Mouse (Mus musculus): ENCODE measurements around the gene Nudcd3. TPM values are rescaled to one million over a fixed set of nuclear protein-coding genes. Genes with fewer than 3 reads are reported as not detected.

The Nudcd3 gene
- total and polyA plus RNA-seq, 2 experiments from 2014 or later = 29.2 to 37.8 TPM

DNA sequence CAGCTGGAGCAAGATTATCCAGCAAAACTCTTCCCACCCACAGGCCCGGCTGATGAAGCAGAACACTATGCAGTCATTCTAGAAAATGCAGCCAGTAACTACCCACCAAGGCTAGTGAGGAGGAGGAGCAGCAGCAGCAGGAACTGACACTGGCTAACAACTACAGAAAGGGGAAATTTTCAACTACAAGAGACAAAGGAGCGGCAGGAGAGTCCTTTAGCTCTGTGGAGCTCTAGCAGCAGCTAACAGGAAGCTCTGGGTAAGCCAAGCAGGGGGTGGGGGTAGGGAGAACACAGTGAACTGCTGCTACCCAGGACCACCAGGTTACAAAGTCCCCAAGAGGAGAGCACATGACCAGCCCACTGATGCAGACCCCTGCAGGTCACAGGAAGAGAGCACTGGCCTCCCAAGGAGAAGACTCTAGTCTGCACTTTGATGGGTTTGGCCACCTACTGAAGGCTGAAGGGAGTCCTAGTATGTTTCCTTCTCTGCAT, 21.5 kb downstream of the Nudcd3 start:
- Histone ChIP-seq H3K9me3 (replicated peaks; ENCODE audit: control insufficient read depth, low read length) (no peaks in the 10 kb centered on the region), H3K4me1 (ENCODE audit: control insufficient read depth, insufficient read depth) (peaks cover 38% of the 10 kb centered on the region), H3K27ac (ENCODE audit: low read depth) (peak overlapping the region; percentile 67), H3K4me3 (ENCODE audit: low read depth, low read length) (no peak overlapping the region), H3K27me3 (ENCODE audit: control insufficient read depth, insufficient read depth, low read length) (no peaks in the 10 kb centered on the region), H3K4me2 (ENCODE audit: low read depth, low read length) (no peak overlapping the region), H3K36me3 (replicated peaks; ENCODE audit: control insufficient read depth, insufficient read depth, low read length) (no peaks in the 10 kb centered on the region), H3K9ac (replicated peaks; ENCODE audit: low read depth, low read length) (no peak overlapping the region; the same call in 1 of the 2 replicates)
- TF ChIP-seq EP300 (IDR thresholded peaks at IDR 0.05; ENCODE audit: low read depth) (no peak), CTCF (IDR thresholded peaks at IDR 0.05; ENCODE audit: low read depth) (no peak)
- 33% methylated on average over 2 of the region's 2 CpGs for WGBS
- DNase-seq (ENCODE audit: low spot score) (peak; percentile 46), ATAC-seq (ENCODE audit: insufficient read depth, low read depth) (no peak)

- H3K27me3 ChIP-seq (ENCODE audit: control insufficient read depth, insufficient read depth, low read length) = no peaks in the 10 kb centered on the region
- no peaks in the 10 kb centered on the region for H3K9me3 ChIP-seq (replicated peaks; ENCODE audit: control insufficient read depth, low read length)
- no peak overlapping the region for H3K9ac ChIP-seq (replicated peaks; ENCODE audit: low read depth, low read length)
- ATAC-seq (ENCODE audit: insufficient read depth, low read depth) = no peak
- no peak overlapping the region for H3K4me3 ChIP-seq (ENCODE audit: low read depth, low read length)
- H3K4me1 ChIP-seq (ENCODE audit: control insufficient read depth, insufficient read depth) = peaks cover 36% of the 10 kb centered on the region
- TF ChIP-seq EP300 (IDR thresholded peaks at IDR 0.05; ENCODE audit: low read depth) (no peak), CTCF (IDR thresholded peaks at IDR 0.05; ENCODE audit: low read depth) (no peak)
- WGBS = 77% methylated on average over 8 of the region's 8 CpGs
- H3K36me3 ChIP-seq (replicated peaks; ENCODE audit: control insufficient read depth, insufficient read depth, low read length) = no peaks in the 10 kb centered on the region
- H3K4me2 ChIP-seq (ENCODE audit: low read depth, low read length) = no peak overlapping the region
- H3K27ac ChIP-seq (ENCODE audit: low read depth) = peak overlapping the region; percentile 67; the same call in 1 of the 2 replicates
- no peak for DNase-seq (ENCODE audit: low spot score)
Observed at GRCm38 (mm10) chr11:6177781-6178420, 22.3 kb downstream of the Nudcd3 start.

DNA sequence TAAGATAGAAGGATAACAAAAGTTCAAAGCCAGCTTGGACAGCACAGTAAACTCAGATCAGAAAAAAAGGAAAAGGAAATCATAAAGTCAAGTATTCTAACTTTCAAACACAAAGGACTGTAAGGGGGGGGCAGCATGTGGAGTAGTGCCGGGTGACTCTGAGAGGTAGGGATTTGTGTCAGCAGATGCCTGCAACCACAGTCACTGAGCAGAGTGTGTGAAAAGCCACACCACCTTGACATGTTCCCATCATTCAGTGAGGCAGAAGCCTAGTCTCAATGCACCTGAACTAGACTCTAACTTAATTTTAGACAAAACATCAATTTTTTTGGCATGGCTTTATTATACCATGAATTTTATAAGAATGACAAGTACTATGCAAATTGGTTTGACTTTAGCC, 24.7 kb downstream of the Nudcd3 start:
- Histone ChIP-seq H3K9ac (replicated peaks; ENCODE audit: low read depth, low read length) (no peak overlapping the region), H3K27me3 (ENCODE audit: control insufficient read depth, insufficient read depth, low read length) (no peaks in the 10 kb centered on the region), H3K4me2 (ENCODE audit: low read depth, low read length) (no peak overlapping the region), H3K36me3 (replicated peaks; ENCODE audit: control insufficient read depth, insufficient read depth, low read length) (no peaks in the 10 kb centered on the region), H3K4me1 (ENCODE audit: control insufficient read depth, insufficient read depth) (peaks cover 33% of the 10 kb centered on the region), H3K9me3 (replicated peaks; ENCODE audit: control insufficient read depth, low read length) (no peaks in the 10 kb centered on the region), H3K4me3 (ENCODE audit: low read depth, low read length) (no peak overlapping the region), H3K27ac (ENCODE audit: low read depth) (peak overlapping the region; percentile 58; the same call in 1 of the 2 replicates)
- WGBS = 4% methylated on average over 1 of the region's 1 CpGs
- DNase-seq (ENCODE audit: low spot score) (no peak), ATAC-seq (ENCODE audit: insufficient read depth, low read depth) (no peak)
- TF ChIP-seq EP300 (IDR thresholded peaks at IDR 0.05; ENCODE audit: low read depth) = no peak
- TF ChIP-seq CTCF (IDR thresholded peaks at IDR 0.05; ENCODE audit: low read depth) = no peak

- H3K4me1 ChIP-seq (ENCODE audit: control insufficient read depth, insufficient read depth) = peaks cover 33% of the 10 kb centered on the region
- no peaks in the 10 kb centered on the region for H3K9me3 ChIP-seq (replicated peaks; ENCODE audit: control insufficient read depth, low read length)
- no peaks in the 10 kb centered on the region for H3K36me3 ChIP-seq (replicated peaks; ENCODE audit: control insufficient read depth, insufficient read depth, low read length)
- ATAC-seq (ENCODE audit: insufficient read depth, low read depth) (peak; percentile 88), DNase-seq (ENCODE audit: low spot score) (peak; percentile 74)
- H3K27ac ChIP-seq (ENCODE audit: low read depth) = peak overlapping the region; percentile 58
- H3K9ac ChIP-seq (replicated peaks; ENCODE audit: low read depth, low read length) = no peak overlapping the region
- no peak overlapping the region for H3K4me3 ChIP-seq (ENCODE audit: low read depth, low read length)
- 7% methylated on average over 7 of the region's 7 CpGs for WGBS
- peak overlapping the region; percentile 24 for H3K4me2 ChIP-seq (ENCODE audit: low read depth, low read length)
- no peaks in the 10 kb centered on the region for H3K27me3 ChIP-seq (ENCODE audit: control insufficient read depth, insufficient read depth, low read length)
- TF ChIP-seq CTCF (IDR thresholded peaks at IDR 0.05; ENCODE audit: low read depth) (no peak), EP300 (IDR thresholded peaks at IDR 0.05; ENCODE audit: low read depth) (no peak)
Observed at GRCm38 (mm10) chr11:6174719-6175118, 25.5 kb downstream of the Nudcd3 start.

GRCm38 (mm10) chr11:6169041-6169663, 31.1 kb downstream of the Nudcd3 start:
- H3K9me3 ChIP-seq (replicated peaks; ENCODE audit: control insufficient read depth, low read length) = no peaks in the 10 kb centered on the region
- no peaks in the 10 kb centered on the region for H3K27me3 ChIP-seq (ENCODE audit: control insufficient read depth, insufficient read depth, low read length)
- DNase-seq (ENCODE audit: low spot score) (no peak), ATAC-seq (ENCODE audit: insufficient read depth, low read depth) (no peak)
- no peaks in the 10 kb centered on the region for H3K4me1 ChIP-seq (ENCODE audit: control insufficient read depth, insufficient read depth)
- no peaks in the 10 kb centered on the region for H3K36me3 ChIP-seq (replicated peaks; ENCODE audit: control insufficient read depth, insufficient read depth, low read length)
- WGBS = 61% methylated on average over 2 of the region's 2 CpGs
- no peak for TF ChIP-seq EP300 (IDR thresholded peaks at IDR 0.05; ENCODE audit: low read depth)
- TF ChIP-seq CTCF (IDR thresholded peaks at IDR 0.05; ENCODE audit: low read depth) = no peak
- no peak overlapping the region for H3K4me3 ChIP-seq (ENCODE audit: low read depth, low read length)
- no peak overlapping the region for H3K27ac ChIP-seq (ENCODE audit: low read depth)
- no peak overlapping the region for H3K4me2 ChIP-seq (ENCODE audit: low read depth, low read length)
- H3K9ac ChIP-seq (replicated peaks; ENCODE audit: low read depth, low read length) = no peak overlapping the region

Data from heart, postnatal 0 days (tissue).